In the genomic region with DNA sequence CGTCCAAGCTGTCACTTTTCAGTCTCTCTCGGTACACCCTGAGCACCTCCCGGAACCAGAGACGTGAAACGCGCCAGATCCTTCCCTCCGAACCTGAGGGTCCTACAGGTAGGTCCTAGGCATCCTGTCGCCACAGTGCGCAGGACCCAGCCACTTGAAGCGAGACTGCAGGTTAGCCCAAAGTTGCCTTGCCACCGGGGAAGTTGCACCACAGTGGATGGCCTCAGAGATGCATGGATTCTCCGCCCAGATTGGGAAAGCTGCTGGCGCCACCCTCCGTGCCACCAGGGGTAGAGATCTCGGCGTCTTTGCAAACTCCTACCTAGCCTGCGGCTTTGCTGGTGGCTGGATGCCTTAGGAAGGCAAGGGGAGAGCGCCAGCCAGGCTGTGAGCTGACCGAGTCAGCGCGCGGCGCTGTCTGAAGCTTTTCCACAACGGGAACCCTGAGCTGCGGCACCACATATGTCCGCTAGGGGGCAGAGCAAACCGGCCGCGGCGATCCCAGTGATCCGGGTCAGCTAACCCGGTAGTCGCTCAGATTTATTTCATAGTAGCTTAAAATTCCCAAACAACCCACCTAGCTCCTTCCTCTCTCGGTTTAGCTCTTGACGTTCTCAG, we compare ENCODE assay signal across 7 mouse cellular contexts. TPM values are rescaled to one million over a fixed set of nuclear protein-coding genes. Genes with fewer than 3 reads are reported as not detected.
DNase-seq lines count a peak whose midpoint lies in the region; ATAC-seq and TF ChIP-seq lines count a peak whose summit lies in the region.

No protein-coding gene starts in this region.

- TF ChIP-seq POLR2A in kidney, adult 2 months (IDR thresholded peaks at IDR 0.05; ENCODE audit: low read depth, low read length) = no peak

- DNase-seq in adrenal gland, postnatal 36 days = peak; percentile 92 to 93
- DNase-seq in heart, adult 8-10 months (ENCODE audit: low spot score) = peak; percentile 72
- DNase-seq in kidney, adult 2 months = peak; percentile 85
- peak; percentile 92 for DNase-seq in limb, embryonic 11.5 days (ENCODE audit: low spot score)
- peak; percentile 7 for DNase-seq in spleen, adult 12 weeks (ENCODE audit: low spot score)

- peaks cover 61% of the 10 kb centered on the region for H3K27me3 ChIP-seq in embryonic facial prominence, embryonic 13.5 days
- H3K27me3 ChIP-seq in kidney, adult 2 months (replicated peaks; ENCODE audit: control insufficient read depth, insufficient read depth, low read length) = no peaks in the 10 kb centered on the region
- H3K27me3 ChIP-seq in limb, embryonic 11.5 days (ENCODE audit: control insufficient read depth, insufficient read depth, low read length) = peaks cover 40% of the 10 kb centered on the region
- peaks cover 63% of the 10 kb centered on the region for H3K27me3 ChIP-seq in midbrain, embryonic 13.5 days

- H3K4me2 ChIP-seq in embryonic facial prominence, embryonic 13.5 days = peak overlapping the region; percentile 82
- peak overlapping the region; percentile 50 for H3K4me2 ChIP-seq in limb, embryonic 11.5 days (ENCODE audit: low read depth, severe bottlenecking)
- H3K4me2 ChIP-seq in midbrain, embryonic 13.5 days (replicated peaks) = peak overlapping the region; percentile 68

- TF ChIP-seq CTCF in kidney, adult 2 months (conservative IDR thresholded peaks at IDR 0.05; ENCODE audit: insufficient read depth, insufficient read length, low read depth, low read length) = peak; percentile 84

- whole genome bisulfite sequencing in embryonic facial prominence, embryonic 13.5 days = under 1% methylated on average over 35 of the region's 35 CpGs
- under 1% methylated on average over 35 of the region's 35 CpGs for WGBS in kidney, adult 2 months
- WGBS in limb, embryonic 11.5 days = 2% methylated on average over 35 of the region's 35 CpGs
- 2% methylated on average over 35 of the region's 35 CpGs for WGBS in midbrain, embryonic 13.5 days

- H3K4me3 ChIP-seq in embryonic facial prominence, embryonic 13.5 days = peak overlapping the region; percentile 48
- peak overlapping the region; percentile 19; the same call in 1 of the 2 replicates for H3K4me3 ChIP-seq in kidney, adult 2 months (ENCODE audit: insufficient read depth, low read depth, low read length)
- H3K4me3 ChIP-seq in limb, embryonic 11.5 days (ENCODE audit: low read depth, low read length) = peak overlapping the region; percentile 20; the same call in 1 of the 2 replicates
- H3K4me3 ChIP-seq in midbrain, embryonic 13.5 days (replicated peaks) = peak overlapping the region; percentile 41

- no peaks in the 10 kb centered on the region for H3K36me3 ChIP-seq in embryonic facial prominence, embryonic 13.5 days
- H3K36me3 ChIP-seq in kidney, adult 2 months (ENCODE audit: control insufficient read depth, insufficient read depth, low read length) = no peaks in the 10 kb centered on the region
- H3K36me3 ChIP-seq in limb, embryonic 11.5 days (ENCODE audit: control insufficient read depth, insufficient read depth, low read length) = no peaks in the 10 kb centered on the region
- no peaks in the 10 kb centered on the region for H3K36me3 ChIP-seq in midbrain, embryonic 13.5 days

- no peak overlapping the region for H3K27ac ChIP-seq in embryonic facial prominence, embryonic 13.5 days
- no peak overlapping the region for H3K27ac ChIP-seq in kidney, adult 2 months (ENCODE audit: insufficient read depth, low read depth, low read length)
- no peak overlapping the region for H3K27ac ChIP-seq in limb, embryonic 11.5 days (replicated peaks; ENCODE audit: low read depth, low read length)
- H3K27ac ChIP-seq in midbrain, embryonic 13.5 days = no peak overlapping the region

- H3K9ac ChIP-seq in embryonic facial prominence, embryonic 13.5 days = peak overlapping the region; percentile 67
- peak overlapping the region; percentile 41 for H3K9ac ChIP-seq in limb, embryonic 11.5 days (ENCODE audit: low read length)
- peak overlapping the region; percentile 54; the same call in 1 of the 2 replicates for H3K9ac ChIP-seq in midbrain, embryonic 13.5 days (replicated peaks)

- peaks cover 23% of the 10 kb centered on the region for H3K4me1 ChIP-seq in embryonic facial prominence, embryonic 13.5 days
- peaks cover 10% of the 10 kb centered on the region for H3K4me1 ChIP-seq in kidney, adult 2 months (ENCODE audit: control insufficient read depth, insufficient read depth, low read length)
- peaks cover 23% of the 10 kb centered on the region for H3K4me1 ChIP-seq in limb, embryonic 11.5 days (ENCODE audit: control insufficient read depth, insufficient read depth, low read length)
- H3K4me1 ChIP-seq in midbrain, embryonic 13.5 days (replicated peaks) = peaks cover 24% of the 10 kb centered on the region

- no peaks in the 10 kb centered on the region for H3K9me3 ChIP-seq in embryonic facial prominence, embryonic 13.5 days
- H3K9me3 ChIP-seq in limb, embryonic 11.5 days (ENCODE audit: control insufficient read depth, low read length) = no peaks in the 10 kb centered on the region; the same call in 1 of the 2 replicates
- no peaks in the 10 kb centered on the region for H3K9me3 ChIP-seq in midbrain, embryonic 13.5 days

- ATAC-seq in embryonic facial prominence, embryonic 13.5 days (ENCODE audit: insufficient number of reproducible peaks, insufficient read depth, low FRiP score, low TSS enrichment, low read depth) = no peak
- ATAC-seq in limb, embryonic 11.5 days (ENCODE audit: insufficient number of reproducible peaks, low FRiP score, low TSS enrichment, low read depth) = peak; percentile 57; the same call in 1 of the 2 replicates
- peak; percentile 63 for ATAC-seq in midbrain, embryonic 13.5 days

RNA-seq across cellular contexts. Expression of a gene that starts 1.0 kb away (rescaled TPM):
- 100 to 1,000 TPM in 1 of 2 experiments, 10 to 100 TPM in 1; 17.8 to 330 TPM for total RNA-seq in adrenal gland, postnatal 36 days (2021)
- 0.80 and 0.91 TPM in 2 replicates for polyA plus RNA-seq in embryonic facial prominence, embryonic 13.5 days (2015; fragmentation: Nextera tagmentation; extraction: Ambion mirVana)
- under 1 TPM; 0.22 to 0.34 (median 0.23) TPM for total RNA-seq in heart, adult 8-10 months (2022)
- 0.88 and 1.8 TPM in 2 replicates for polyA plus RNA-seq in kidney, adult 2 months (2012; rRNA removed)
- polyA plus RNA-seq in limb, embryonic 11.5 days (2014; fragmentation: Nextera tagmentation; extraction: Ambion mirVana) = 0.17 and 0.21 TPM in 2 replicates
- 0.26 and 0.34 TPM in 2 replicates for polyA plus RNA-seq in midbrain, embryonic 13.5 days (2015; fragmentation: Nextera tagmentation; extraction: Ambion mirVana)

RNA-seq across cellular contexts. Expression of a gene that starts 31.4 kb away (rescaled TPM):
- total RNA-seq in adrenal gland, postnatal 36 days (2021) = not detected
- 1.6 and 2.7 TPM in 2 replicates for polyA plus RNA-seq in embryonic facial prominence, embryonic 13.5 days (2015; fragmentation: Nextera tagmentation; extraction: Ambion mirVana)
- 10 to 100 TPM; 68.1 to 83.6 (median 71.9) TPM for total RNA-seq in heart, adult 8-10 months (2022)
- polyA plus RNA-seq in kidney, adult 2 months (2012; rRNA removed) = 0.50 and 1.4 TPM in 2 replicates
- 0.13 and 0.38 TPM in 2 replicates for polyA plus RNA-seq in limb, embryonic 11.5 days (2014; fragmentation: Nextera tagmentation; extraction: Ambion mirVana)
- polyA plus RNA-seq in midbrain, embryonic 13.5 days (2015; fragmentation: Nextera tagmentation; extraction: Ambion mirVana) = not detected in 2 replicates

Comparison
In these comparisons a context has a peak if more than half of its experiments do, and no peak if none do; other contexts are left out.
1. DNase-seq: peak in every context shown above with its lines; median percentile 92 in adrenal gland, postnatal 36 days; 92 in limb, embryonic 11.5 days; 85 in kidney, adult 2 months; 72 in heart, adult 8-10 months; 7 in spleen, adult 12 weeks.